Mouse (Mus musculus) brain, adult 2 months (tissue): ENCODE measurements around the gene Fam168a.
A peak's percentile ranks its signal among the peaks of the same experiment; 100 is the strongest.
"Not testable (repeated sequence)": the region's sequence is repeated elsewhere in the genome, so short reads cannot be mapped to it uniquely, and the experiment has no call there.

ENCODE experiments used
- DNase-seq: peaks from one replicate; pipeline ENCODE4 v3.0.0; 2011; ENCODE audit warnings: low read depth, low spot score

Gene Fam168a

DNA sequence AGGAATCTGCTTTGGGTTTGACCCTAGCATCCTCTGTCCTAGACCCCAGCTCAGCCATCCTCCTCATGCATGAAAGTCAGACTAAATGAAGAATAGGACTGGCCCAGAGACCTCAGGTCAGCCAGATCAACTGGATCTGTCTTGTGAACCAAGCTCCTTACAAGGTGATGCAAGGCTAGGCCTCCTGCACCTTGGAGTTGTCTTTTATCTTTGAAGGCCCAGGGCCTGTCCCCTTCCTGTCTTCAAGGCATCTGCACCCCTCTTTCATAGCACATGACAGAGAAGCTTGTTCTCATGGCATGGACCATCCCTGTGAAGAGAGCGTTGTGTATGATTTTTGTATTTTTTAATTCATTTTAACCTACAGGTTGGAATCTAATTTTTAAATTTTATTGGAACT lies 134.5 kb downstream of the Fam168a start:
- no peak for DNase-seq

DNA sequence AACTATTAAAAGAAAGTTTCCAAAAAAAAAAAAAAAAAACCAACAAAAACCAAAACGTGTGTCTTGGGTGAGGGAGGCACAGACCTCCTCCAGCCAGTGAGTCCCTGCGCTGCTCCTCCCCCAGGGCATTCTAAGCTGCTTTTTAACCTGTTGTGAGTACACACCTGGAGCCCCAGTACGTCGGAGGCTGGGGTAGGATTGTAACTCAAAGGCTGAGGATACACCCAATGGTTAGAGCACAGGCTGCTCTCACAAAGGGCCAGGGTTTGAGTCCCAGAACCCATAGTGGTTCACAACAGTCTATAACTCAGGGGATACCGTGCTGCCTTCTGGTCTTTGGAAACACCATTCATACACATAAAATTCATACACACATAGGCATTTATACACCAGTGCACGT lies 135.2 kb downstream of the Fam168a start:
- DNase-seq, result no peak

DNA sequence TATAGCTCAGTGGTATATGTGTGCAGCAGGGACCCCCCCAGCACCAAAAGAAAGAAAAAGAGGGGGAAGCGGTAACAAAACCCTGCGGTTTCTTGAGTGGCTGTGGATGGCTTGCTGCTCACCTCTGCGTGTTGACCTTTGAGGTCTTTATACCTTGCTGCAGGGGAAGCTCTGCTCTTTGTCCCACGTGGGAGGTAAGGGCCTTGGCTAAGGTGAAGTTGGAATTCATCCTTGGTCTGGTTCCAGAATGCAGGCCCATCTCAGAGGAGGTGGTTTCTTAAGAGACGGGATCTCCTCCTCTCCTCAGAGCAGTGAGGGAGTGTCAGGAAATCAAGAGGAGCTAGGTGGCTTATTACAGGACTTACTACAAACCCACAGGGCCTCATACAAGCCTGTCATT lies 135.7 kb downstream of the Fam168a start:
- DNase-seq, result no peak

DNA sequence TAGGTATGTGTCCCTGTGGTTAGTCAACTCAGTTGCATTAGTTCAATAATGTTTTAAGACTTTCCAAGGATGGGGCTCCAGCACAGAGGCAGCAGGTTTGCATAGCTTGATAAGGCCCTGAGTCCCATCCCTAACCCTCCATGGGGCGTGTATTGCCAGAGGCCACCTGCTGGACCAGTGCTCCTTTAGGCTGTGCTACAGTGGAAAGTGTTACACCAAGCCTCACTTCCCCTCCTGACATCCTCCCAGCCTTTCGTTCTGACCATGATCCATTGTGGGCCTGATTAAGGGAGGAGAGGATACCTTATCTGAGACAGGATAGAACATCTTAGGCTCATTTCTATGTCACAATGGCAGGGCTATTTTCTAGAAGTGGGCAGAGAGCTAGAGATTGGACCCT lies 137.4 kb downstream of the Fam168a start:
- no peak for DNase-seq

DNA sequence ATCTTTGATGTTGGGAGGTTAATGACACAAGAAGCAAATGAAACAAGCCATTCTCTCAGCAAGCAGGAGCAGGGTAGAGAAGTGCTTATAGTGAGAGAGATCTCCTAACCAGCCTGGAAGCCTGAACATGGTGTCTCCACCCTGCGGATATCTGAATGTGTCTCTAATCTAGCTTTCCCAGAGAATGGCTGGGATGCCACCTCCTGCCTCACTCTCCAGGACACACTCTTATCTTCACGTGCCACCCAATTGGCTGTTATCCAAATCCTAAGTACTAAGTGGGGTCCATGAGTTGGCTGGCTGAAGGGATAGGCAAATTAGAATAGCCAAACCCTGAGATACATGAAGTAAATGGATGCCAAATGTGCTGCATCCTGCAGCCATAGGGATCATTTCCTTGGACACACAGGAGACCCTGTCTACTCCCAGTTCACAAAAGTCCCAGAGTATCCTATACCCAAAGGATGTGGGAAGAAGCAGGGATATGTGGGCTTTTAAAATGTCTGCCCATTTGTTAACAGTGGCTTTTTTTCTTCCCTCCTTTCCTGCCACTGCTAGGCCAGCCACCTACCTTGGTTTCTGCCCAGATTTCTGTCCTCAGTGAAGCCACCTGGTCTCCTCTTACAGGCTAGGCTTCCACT lies 138.1 kb downstream of the Fam168a start:
- peak; percentile 12 for DNase-seq

DNA sequence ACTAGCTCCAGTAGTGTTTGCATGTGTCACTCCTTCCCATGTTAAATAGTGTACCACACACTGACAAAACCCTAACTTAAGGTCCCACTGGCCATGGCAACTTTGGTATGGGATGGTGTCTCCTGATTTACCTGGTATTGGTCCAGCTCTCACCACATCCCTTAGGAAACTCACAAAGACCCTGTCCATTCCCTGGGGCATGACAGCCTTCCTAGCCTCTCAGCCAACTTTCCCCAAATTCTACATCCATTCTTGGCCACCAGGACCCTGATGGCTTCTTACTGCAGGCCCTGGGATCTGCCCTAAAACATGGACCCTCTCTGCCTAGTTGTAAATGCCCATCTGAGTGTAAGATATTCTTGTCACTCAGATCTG lies 138.6 kb downstream of the Fam168a start:
- no peak for DNase-seq

DNA sequence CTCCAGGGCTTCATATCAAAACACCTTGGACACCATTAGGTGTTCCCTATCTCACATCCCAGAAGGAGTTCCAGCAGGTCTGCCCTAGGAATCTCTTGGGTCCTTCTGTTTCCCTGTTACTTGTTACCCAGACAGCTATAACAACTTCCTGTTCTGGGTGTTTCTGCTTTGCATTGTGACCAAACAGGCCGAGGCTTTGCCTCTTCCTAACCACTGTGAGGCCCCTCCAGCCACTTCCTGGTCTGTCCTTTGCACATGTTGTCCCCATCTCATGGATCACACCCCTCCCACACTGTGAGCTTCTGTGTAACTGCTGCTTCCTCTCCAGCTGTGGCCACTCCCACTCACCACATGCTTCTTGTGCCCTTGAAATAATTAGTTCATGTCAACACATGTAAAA lies 139.0 kb downstream of the Fam168a start:
- peak; percentile 64 for DNase-seq

DNA sequence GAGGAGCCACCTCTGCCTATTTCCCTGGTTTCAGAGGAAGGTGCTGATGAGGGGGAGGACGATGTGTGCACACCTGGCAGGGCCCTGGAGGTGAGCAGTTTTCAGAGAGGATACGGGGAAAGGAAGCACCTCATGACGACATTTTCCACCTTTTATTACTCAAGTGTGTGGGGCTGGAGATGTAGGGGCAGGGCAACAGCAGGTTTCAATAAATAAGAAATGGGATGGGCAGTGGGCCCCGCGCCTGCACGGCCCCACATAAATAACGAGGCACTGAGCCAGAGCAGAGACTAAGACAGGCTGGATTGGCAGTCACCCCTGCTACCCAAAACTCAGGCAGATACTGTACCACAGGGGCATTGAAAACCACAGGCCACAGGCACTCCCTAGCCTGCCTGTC lies 139.6 kb downstream of the Fam168a start:
- not testable (repeated sequence) for DNase-seq

DNA sequence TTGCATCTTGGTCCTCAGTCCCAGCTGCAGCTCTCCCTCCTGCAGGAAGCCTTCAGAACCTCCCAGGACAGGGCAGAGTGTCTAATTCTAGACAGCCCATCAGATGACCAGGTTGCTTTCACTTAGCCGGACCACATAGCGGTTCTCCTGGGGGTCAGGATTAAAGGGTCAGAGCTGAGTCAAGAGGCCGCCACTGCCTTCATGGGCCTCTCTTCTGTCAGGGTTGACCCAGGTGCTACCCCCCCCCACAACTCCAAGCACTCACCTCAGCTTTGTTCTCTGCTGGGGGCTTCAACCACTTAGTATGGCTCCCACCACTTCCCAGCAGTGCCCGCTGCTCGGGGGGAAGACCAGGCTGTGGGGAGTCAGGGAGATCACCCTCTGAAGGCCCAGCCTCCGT lies 140.7 kb downstream of the Fam168a start:
- DNase-seq, result no peak

DNA sequence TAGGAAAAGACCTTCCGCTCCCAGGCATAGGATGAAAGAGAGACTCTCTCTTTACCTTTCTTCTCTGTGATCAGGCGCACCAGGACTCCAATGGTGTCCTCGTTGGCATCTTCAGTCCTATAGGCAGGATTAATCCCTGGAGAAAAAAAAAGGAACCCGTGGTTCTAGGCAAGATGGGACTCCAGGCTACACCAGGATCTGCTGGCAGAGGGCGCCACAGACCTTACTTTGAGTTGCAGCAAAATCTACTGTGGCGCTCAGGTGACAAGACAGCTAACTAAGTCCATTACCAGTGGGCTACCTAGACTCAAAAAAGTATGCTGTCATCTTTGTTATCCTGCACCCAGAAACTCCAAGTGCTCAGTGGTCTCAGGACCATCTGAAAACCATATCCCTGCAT lies 142.3 kb downstream of the Fam168a start:
- peak; percentile 87 for DNase-seq

DNA sequence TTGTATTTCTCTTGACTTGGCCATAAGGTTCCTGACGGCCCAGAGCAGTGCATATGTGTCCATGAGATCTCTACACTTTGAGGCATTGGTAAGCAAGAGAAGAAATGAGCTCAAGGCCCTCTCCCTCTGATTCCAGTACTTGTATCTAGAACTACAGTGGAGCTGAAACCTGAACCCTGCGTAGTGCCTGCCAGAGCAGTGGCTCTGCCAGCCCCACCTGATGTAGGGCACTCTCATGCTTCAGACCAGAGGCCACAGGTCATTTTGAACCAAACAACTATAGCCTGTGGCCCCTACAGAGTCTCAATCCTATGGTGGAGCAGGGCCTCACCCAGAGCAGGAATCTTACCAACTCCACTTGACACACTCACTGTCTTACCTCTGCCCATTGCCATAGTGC lies 143.1 kb downstream of the Fam168a start:
- no peak for DNase-seq

DNA sequence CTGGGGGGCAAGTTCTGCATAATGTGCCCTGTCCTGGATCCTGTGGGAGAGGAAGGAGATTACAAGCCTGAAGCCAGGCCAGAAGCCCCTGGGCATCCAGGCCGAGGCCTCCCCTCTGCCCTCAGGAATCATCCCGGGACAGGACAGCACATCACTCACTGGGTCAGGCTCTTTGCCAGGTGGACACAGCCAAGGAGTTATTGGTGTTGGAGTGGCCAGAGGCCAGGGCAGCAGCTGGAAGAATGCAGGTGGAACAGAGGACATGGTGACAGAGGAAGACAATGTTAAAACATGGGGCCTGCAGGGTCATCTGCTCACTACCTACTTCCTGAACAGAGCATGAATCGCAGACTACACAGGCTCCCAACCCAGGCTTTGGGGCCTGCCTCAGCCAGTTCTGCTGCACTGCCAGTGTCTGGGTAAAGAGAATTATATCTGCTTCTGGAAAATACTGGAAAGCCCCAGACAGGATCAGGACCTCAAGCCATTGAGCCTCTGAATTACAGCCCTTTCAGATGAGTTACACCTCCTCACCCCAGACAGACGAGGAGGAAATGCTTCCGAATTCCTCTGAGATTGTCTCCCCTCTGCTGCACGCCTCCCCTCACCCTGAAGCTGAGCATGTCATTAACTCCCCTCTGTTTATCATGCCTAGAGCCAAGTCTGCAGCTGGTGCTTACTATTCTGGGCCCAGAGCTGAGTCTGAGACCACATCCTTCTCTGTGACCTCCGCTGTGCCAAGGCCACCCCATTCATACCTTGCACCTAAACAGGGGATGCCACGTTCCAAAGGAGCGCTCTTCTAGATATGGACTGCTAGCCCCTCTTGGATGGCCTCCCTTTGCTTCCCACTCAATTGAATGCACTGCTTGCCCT lies 145.3 kb downstream of the Fam168a start:
- no peak for DNase-seq

DNA sequence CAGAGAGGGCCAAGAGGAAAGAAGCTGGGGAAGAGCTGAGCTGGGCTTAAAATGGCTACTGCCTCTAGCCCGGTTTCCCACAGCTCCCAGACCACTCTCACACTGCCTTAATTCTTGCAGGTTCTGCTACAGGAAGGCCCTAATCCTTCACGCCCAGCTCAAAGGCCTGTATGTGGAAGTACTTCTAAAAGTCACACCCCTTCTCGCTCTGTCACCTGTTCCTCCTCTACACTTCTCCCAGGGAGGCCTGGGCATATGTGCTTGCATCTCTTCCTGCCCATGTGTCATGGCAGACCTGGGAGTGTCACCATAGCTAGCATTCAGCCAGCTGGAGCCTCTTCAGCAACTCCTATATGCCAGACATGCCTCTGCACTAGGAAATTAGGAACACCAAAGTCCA lies 147.0 kb downstream of the Fam168a start:
- DNase-seq, result no peak

DNA sequence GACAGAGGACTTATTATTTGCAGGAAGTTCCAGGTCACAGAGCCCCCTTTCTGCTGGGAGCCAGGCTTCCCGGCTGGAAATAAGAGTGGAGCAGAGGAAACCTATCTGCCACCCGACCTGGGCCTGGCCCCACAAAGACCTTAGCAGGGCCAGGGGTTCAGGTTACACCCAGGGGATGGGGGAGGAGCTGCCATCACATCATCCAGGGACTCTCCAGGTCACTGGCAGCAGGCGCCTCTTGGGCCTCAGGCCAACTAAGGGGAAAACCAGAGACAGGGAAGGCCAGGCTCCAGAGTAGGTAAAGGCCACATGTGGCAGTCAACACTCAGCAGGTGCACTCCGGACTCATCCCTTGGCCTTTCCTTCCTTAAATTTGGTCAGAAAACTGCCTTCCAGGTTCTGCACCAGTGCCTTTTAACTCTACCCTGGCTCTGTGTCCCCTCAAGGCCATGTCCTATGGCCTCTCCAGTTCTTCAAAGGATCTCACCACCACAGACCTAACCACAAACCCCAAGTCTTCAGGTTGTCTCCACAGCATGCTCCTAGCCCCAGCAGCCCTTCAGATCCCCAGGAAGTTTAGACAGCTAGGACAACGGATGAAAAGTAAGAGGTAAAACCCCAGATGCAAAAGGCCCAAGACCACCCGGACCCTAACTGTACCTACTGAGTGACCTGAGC lies 147.8 kb downstream of the Fam168a start:
- DNase-seq, result no peak

DNA sequence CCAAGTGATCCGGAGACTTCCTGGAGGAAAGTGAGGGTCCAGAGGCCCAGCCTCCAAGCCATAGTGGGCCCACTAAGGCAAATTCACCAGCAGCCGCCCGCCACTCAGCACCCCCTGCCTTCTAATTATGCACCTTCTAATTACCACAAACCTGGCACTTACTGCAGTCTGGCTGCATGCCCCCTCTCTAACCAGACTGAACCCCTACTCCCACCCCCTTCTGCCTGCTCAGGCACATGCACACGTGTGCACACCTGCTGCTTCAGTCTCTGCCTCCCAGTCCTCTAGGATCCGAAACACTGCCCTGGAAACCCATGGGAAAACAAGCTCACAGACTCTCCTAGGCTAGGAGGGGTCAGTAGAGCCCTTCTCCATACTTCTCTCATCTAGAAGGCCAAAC lies 148.4 kb downstream of the Fam168a start:
- DNase-seq, result no peak

DNA sequence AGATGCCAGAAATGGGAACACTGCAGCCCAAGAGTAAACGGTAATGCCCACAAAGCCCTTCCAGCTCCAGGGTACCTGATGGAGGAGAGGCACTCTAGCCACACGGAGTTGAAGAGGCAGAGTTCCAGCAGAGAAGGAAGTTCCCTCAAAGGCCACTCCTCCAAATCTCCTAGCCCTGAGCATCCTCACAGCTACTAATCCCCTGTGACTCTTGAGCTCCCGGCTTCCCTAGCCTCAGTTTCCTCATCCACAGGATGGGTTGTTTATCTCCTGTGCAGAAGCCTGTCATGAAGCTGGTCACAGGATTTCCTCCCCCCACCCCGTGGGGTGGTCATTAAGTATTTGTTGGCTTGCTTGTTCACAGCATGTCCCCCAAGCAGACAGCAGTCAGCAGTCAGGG lies 148.9 kb downstream of the Fam168a start:
- no peak for DNase-seq

DNA sequence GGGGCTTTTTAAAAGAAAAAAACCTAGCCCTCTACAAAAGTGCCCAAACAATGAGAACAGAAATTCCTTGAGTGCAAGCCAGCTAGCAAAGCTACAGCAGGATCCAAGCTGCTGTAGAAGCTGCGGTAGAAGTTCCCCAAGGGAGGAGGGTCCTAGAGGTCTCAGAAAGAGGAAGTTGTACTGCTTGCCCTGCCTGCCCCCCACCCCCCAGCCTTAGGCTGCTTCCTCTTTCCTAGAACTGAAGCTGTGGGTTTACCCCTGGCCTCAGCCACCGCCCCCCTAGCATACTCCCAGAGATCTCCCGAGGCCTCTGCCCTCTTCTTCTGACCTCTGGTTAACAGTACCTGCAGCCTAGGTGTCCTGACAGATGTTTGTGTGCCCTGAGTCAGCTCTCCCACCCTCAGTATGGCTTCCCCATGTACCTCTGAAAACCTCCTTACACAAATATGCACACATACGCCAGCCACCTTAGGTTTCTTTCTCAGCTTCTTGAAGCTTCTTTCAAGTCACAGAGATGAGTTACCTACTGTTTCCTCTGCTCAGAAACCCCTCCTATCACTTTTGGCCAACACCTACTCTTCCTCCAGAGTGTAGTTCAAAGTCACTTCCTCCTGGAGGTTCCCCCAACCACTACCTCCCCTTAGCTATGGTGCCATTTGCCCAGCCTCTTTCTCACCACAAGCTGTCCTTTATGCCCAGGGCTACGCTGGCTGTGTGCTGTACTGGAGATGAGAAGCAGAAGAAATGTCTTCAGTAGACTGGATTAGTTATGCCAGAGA lies 149.5 kb downstream of the Fam168a start:
- DNase-seq, result peak; percentile 42

DNA sequence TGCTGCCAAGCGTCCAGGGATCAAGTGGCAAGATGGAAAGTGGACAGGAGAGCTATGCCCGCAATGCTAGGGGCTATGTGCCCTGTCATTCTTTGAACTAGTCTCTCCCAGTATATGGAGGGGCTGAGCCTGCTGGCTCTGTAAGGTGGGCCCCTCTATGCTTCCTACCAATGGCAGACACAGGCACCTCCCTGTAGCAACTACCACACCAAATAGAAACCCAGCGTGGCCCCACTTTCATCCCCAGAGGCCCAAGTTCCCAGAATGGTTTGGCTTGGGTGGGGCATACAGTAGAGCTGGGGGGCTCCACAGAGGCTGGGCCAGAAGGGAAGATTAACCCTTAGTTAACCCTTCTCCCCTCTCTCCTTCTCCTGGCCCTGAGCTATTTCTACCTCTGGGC lies 154.0 kb downstream of the Fam168a start:
- DNase-seq, result no peak

DNA sequence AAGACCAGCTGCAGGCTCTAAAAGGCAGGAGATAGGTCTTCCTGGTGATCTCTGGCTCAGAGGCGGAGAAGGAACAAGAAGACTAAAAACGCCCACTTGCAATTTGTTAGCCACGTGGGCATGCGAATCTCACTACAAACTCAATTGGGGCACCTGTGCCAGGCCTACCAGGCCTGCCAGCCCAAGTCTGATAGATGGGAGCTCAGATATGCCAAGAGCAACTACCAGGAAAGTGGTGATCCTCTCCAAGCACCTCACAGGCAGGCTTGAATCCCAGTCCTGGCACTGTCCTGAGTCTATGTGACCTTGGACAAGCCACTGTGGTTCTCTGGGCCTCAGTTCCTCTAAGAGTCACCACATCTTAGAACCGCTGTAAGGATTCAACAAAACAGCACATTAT lies 154.8 kb downstream of the Fam168a start:
- DNase-seq, result no peak

DNA sequence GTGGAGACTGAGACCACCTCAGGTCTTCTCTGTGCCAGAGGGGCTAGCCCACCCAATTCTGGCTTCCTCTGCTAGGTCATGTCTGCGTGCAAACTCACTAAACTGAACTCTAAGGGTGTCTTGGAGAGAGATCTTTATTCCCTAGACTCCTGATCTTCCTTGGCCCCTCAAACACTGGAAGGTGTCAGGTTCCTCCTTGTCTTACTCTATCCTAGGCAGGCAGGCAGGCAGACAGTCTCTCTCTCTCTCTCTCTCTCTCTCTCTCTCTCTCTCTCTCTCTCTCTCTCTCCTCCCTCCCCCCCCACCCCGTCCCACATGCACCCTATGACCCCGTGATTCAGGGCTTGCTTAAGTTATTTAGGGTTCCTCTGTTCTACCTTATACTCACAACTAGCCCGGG lies 155.9 kb downstream of the Fam168a start:
- DNase-seq, result no peak

DNA sequence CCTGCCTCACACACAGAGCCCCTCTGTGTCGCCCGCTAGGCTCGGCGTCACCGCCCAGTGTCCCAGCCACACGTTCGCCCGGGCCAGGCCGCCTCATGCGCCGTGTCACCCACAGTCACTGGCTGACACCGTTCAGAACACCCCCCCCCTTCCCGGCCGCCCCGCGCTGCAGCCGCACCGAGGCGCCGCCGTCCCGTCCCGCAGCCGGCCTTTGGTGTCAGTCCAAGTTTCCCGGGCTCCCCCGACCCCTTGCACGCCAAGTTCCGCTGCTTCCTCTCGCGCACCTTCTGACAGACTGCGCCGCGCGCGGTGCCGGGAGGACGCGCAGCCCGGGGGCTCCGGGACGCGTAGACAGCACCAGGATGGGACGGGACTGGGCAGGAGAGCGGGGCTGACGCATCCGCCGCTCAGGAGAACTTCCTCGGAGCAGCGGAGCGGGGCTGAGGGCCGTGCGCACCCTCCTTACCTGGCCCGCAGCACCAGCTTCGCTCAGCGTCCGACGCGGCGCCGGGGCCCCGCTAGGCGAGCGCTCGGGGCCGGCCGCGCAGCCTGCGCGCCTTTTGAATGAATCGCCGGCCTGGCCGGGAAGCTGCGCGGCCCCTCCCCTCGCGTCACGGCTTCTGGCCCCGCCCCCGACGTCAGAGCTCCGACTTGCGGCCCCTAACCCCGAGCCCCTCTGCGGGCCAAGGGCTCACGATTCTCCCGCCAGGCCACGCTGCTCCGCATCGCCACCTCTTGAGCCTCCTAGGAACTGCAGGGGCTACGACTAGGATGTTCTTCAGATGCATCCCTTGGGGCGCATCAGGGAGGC lies 156.6 kb downstream of the Fam168a start, which contains the start of gene Relt:
Gene Relt (minus strand): TSS at position 619 of the 811 bp plus-strand sequence.
- peak; percentile 94 for DNase-seq
